Mouse (Mus musculus): ENCODE measurements around the gene Cep112.

Cep112 gene

GRCm38 (mm10) chr11:108780271-108781250 lies 355.6 kb downstream of the Cep112 start:
- DNase-seq (ENCODE audit: low spot score in 2 of 2), result no peak

- no peak for DNase-seq (ENCODE audit: low spot score in 2 of 2)
Observed at GRCm38 (mm10) chr11:108798398-108798797, 373.4 kb downstream of the Cep112 start.

- DNase-seq (ENCODE audit: low spot score in 2 of 2), result peak in 1 of 2 experiments; percentile 10
Observed at GRCm38 (mm10) chr11:108799695-108800094, 374.7 kb downstream of the Cep112 start.

GRCm38 (mm10) chr11:108804030-108804429 lies 379.0 kb downstream of the Cep112 start:
- DNase-seq (ENCODE audit: low spot score in 2 of 2), result no peak

- no peak for DNase-seq (ENCODE audit: low spot score in 2 of 2)
Observed at GRCm38 (mm10) chr11:108805947-108806346, 381.0 kb downstream of the Cep112 start.

- DNase-seq (ENCODE audit: low spot score in 2 of 2), result no peak
Observed at GRCm38 (mm10) chr11:108809626-108810025, 384.6 kb downstream of the Cep112 start.

GRCm38 (mm10) chr11:108821771-108822170 lies 396.8 kb downstream of the Cep112 start:
- no peak for DNase-seq (ENCODE audit: low spot score in 2 of 2)

GRCm38 (mm10) chr11:108822257-108822656 lies 397.3 kb downstream of the Cep112 start:
- DNase-seq (ENCODE audit: low spot score in 2 of 2), result no peak

GRCm38 (mm10) chr11:108827321-108827720 lies 402.3 kb downstream of the Cep112 start:
- no peak for DNase-seq (ENCODE audit: low spot score in 2 of 2)

- no peak for DNase-seq (ENCODE audit: low spot score in 2 of 2)
Observed at GRCm38 (mm10) chr11:108828374-108829025, 403.5 kb downstream of the Cep112 start.

- no peak for DNase-seq (ENCODE audit: low spot score in 2 of 2)
Observed at GRCm38 (mm10) chr11:108836706-108837105, 411.7 kb downstream of the Cep112 start.

GRCm38 (mm10) chr11:108840195-108840594 lies 415.2 kb downstream of the Cep112 start:
- no peak for DNase-seq (ENCODE audit: low spot score in 2 of 2)

- no peak for DNase-seq (ENCODE audit: low spot score in 2 of 2)
Observed at GRCm38 (mm10) chr11:108842765-108843164, 417.8 kb downstream of the Cep112 start.

- no peak for DNase-seq (ENCODE audit: low spot score in 2 of 2)
Observed at GRCm38 (mm10) chr11:108845971-108846370, 421.0 kb downstream of the Cep112 start.

GRCm38 (mm10) chr11:108846479-108846878 lies 421.5 kb downstream of the Cep112 start:
- no peak for DNase-seq (ENCODE audit: low spot score in 2 of 2)

GRCm38 (mm10) chr11:108851771-108852170 lies 426.8 kb downstream of the Cep112 start:
- no peak for DNase-seq (ENCODE audit: low spot score in 2 of 2)

- no peak for DNase-seq (ENCODE audit: low spot score in 2 of 2)
Observed at GRCm38 (mm10) chr11:108857254-108857653, 432.3 kb downstream of the Cep112 start.

- peak; percentile 25 to 44 for DNase-seq (ENCODE audit: low spot score in 2 of 2)
Observed at GRCm38 (mm10) chr11:108857678-108858338, 432.8 kb downstream of the Cep112 start.

GRCm38 (mm10) chr11:108858339-108858804 lies 433.4 kb downstream of the Cep112 start:
- DNase-seq (ENCODE audit: low spot score in 2 of 2), result no peak

- no peak for DNase-seq (ENCODE audit: low spot score in 2 of 2)
Observed at GRCm38 (mm10) chr11:108858846-108859245, 433.9 kb downstream of the Cep112 start.

GRCm38 (mm10) chr11:108862360-108862759 lies 437.4 kb downstream of the Cep112 start:
- no peak for DNase-seq (ENCODE audit: low spot score in 2 of 2)

- no peak for DNase-seq (ENCODE audit: low spot score in 2 of 2)
Observed at GRCm38 (mm10) chr11:108865746-108866145, 440.8 kb downstream of the Cep112 start.
